Mouse (Mus musculus) right cerebral cortex, postnatal 36 days (tissue): ENCODE measurements at regions not wholly inside any gene's neighbourhood (a gene's known extent, or its start where the extent isn't known, plus 50 kb on each side); places are given as distances from the start of the nearest gene placed in this dataset.

Experiments used
- DNase-seq, 2 experiments: peaks; one replicate each; pipeline ENCODE4 v3.0.0; 2022; ENCODE audit warnings: low spot score in 2 of 2, mixed read lengths in 1 of 2

- no peak for DNase-seq
Observed at GRCm38 (mm10) chr1:119308719-119309365, 113.2 kb downstream of the Inhbb start.

GRCm38 (mm10) chr1:119305315-119305976 is 116.6 kb downstream of the Inhbb start:
- no peak for DNase-seq

- no peak for DNase-seq
Observed at GRCm38 (mm10) chr1:119304470-119304980, 117.5 kb downstream of the Inhbb start.

DNA sequence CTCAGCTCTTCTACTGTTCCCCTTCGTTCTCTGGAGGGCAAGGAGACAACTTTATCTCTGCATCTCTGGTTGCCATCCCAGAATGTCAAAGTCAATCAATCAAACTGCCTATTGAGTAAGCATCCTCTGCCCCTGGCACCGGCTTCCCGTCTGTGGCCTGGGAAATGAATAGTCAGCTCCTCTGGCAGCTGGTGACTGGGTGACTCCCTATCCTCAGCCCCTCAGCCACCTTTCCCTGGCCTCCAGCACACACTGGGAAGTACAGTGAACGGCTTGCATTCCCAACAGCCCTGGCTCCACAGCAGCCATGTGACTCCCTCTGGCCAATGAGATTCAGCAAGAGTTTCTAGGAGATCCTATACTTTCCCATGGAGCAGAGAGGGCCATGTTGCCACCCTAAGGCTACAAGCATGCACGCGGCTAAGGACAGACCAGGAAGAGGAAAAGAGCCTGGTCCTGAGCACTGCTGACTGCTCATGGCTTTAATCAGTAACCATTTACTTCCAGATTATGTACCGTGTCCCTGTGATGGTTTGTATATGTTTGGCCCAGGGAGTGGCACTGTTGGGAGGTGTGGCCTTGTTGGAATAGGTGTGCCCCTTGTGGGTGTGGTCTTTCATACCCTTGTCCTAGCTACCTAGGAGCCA is 119.6 kb downstream of the Inhbb start:
- DNase-seq = no peak

DNA sequence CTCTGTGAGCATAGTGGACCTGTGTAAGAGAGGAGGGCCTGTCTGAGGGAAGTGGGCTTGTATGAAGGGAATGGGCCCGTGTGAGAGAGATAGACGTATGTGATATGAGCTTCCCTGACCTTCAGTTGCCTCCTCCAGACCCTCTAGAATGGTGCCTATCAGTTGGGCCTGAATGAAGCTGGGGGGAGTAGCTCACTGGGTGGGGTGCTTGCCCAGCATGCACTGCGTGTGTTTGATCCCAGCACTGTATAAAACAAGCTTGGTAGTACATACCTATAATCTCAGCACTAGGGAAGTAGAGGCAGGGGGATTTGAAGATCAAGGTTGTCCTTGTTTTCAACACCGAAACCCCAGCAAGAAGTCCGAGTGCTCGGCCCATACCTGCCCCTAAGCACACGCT is 120.1 kb downstream of the Inhbb start:
- no peak for DNase-seq

GRCm38 (mm10) chr1:119301258-119301657 is 120.8 kb downstream of the Inhbb start:
- no peak for DNase-seq

- DNase-seq = no peak
Observed at GRCm38 (mm10) chr1:119299842-119300752, 122.0 kb downstream of the Inhbb start.

- DNase-seq = no peak
Observed at GRCm38 (mm10) chr1:119298696-119299230, 123.3 kb downstream of the Inhbb start.

GRCm38 (mm10) chr1:119295121-119295520 is 126.9 kb downstream of the Inhbb start:
- DNase-seq = no peak

DNA sequence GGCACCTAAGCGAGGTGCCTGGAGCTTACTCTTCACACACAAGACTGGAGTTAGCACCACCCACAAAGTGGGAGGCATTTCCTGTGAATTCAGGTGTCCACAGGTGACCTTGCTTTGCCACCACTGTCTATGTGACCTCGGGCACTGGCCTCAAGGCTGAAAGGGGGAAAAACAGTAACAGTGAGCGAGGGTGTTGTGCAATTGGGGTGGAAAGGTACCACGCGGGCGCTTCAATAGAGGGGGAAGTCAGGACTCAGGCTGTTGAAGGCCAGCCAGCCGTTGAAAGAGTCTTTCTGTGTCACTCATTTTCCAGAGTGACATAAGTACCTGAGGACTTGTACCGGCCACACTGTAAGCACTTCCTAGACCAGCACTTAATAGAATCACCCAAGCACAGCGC is 128.2 kb downstream of the Inhbb start:
- no peak for DNase-seq

DNA sequence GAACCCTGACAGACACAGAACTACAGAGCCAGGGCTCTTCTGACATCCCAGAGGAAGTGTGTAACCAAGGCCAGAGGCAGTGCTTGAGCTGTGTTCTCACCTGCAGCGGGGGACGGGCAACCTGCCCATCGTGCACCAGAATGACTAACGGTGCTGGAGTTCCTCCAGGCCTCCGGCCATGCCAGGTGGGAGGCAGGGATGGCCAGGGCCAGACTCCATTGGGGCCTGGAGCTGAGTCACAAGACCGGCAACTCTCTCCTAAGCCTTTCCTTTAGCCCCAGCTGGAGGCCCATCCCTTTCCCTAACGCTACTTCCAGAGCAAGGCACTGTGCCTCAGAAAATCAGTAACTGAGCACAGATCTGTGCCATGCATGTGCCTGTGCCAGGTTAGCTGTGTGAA is 129.8 kb downstream of the Inhbb start:
- DNase-seq = no peak

DNA sequence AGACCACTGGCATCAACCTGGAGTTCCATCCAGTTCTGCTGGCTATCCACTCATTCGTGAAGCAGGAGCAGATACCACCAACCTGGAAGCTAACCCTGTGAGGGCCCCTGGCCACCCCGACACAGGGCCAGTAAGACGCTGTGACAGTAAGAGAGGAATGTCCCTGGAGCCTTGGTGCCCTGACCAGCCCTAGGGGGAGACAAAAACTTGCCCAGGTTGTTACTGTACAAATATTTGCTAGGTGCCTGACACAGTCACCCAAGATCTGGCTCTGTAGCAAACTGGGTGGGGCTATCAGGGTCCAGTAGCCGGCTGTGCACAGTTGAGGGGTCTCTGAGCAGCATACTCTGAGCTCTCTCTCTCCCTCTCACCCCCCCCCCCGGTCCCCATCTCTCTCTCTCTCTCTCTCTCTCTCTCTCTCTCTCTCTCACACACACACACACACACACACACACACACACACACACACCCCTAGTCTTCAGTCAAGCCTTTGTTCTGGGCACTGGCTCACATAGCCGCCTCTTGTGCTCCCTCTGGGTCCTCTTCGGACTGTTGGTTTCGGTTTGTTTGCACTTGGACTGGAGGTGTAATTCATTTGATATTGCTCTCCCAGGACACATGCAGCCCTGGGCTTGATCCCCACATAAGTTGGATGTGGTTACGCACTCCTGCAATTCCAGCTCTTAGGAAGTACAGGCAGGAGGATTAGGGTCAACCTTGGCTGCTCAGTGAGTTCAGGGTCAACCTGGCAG is 131.7 kb downstream of the Inhbb start:
- DNase-seq = no peak

DNA sequence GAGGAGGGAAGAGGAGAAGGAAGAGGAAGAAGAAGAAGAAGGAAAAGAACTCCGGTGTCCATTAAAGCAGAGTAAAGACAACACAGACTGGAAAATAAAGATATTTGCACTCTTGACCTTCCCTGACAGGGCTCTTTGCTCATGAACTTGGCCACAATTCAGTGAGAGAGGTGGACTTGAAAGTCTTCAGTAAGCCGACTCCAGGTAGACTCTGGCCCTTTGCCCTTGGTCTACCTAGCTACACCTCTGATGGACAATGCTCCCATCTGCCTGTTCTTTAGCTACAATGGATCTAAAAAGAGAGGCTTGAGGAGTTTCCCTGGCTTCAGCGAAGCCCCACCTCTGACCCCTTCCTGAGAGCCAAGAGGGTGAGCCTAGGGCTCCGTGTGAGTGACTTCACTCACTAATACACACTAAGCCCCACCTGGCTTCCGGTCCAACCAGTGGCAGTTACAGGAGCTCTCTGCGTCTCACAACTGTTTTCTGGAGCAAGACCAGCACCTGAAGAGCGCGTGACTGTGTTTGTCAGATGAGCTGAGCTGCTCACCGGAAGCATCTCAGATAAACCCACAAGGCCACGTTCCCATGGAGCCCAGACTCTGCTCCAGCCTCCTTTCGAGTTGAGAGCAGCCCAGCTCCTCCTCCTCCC is 132.4 kb downstream of the Inhbb start:
- DNase-seq = no peak

DNA sequence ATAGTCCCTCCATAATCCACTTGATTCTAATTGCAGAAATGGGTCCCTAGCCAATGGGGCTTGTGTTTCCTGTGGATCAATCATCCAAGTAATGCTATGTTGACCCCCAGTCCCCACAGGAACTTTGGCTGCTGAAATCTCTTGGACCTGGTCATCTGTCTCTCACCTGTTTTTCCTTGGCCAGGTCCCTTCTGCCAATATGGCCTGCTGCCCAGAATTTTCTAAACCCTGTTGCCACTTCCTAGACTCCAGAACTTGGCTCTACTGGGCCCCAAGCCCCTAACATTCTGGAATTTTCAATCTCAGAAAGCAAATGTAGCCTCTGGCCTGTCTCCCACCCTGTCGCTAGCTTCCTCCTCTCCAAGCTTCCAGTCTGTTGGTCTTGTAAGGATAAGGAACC is 139.6 kb downstream of the Inhbb start:
- no peak for DNase-seq

DNA sequence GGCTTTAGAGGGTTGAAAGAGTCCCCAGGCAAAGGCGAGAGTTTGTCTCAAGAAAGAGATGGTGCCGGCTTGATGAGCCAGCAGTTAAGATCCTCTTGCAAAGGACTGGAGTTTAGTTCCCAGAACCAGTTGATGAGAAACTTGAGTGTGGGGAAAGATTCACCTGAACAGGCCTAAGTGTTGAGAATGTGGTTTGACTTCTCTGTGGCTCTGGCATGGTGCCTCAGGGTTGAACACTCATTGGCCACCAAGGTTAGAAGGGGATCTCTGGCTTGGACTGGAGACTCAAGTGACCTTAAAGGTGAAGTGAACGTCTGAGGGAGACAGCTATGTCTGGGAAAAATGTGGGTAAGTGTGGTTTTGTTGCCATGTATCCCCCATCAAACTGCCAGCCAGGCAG is 142.8 kb downstream of the Inhbb start:
- DNase-seq = no peak

DNA sequence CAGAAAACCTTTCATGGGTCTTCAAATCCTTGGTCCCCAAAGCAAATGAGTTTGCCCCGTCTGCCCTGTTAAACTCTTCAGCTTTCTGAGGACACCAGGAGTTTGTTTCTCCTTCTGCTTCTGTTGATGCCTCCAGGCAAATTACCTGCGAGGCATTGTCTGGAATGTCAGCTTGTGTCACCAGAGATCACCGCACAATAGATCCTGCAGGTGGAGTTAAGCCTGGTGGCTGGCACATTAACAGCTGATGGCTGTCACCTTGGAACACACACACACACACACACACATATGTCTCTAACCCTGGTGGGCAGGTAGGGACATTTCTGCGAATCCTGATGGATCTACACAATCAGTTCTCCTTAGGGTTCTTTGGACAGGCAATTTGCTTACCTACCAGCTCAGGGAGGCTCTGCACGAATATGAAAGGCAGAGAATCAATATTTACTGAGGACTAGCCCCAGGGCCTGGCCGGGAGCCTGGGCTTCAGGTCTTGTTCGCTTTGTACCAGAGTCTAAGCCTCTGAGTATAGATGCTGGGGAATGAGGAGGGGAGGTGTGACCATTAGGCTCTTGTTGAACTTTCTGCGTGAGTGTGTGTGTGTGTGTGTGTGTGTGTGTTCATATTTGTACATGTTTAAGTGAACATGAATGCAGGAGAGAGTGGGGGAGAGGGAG is 143.4 kb downstream of the Inhbb start:
- DNase-seq = no peak

- DNase-seq = no peak
Observed at GRCm38 (mm10) chr1:119277990-119278389, 144.1 kb downstream of the Inhbb start.

DNA sequence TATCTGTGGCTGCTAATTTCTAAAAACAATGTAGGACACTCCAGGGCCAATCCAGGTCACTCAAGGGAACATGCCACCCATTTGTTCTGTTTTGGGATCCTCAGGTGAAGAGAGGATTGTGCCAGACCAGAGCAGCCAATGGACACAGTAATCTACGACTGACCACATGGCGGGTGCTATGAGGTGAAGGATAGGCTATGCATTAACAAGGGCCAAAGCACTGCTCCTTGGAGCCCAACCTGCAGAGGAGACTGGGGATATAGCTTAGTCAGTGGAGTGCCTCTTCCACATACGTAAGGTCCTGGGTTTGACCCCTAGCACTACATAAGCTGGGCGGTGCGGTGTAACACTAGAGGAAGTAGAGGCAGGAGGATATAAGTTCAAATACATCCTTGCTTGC is 156.0 kb downstream of the Inhbb start:
- DNase-seq = no peak

DNA sequence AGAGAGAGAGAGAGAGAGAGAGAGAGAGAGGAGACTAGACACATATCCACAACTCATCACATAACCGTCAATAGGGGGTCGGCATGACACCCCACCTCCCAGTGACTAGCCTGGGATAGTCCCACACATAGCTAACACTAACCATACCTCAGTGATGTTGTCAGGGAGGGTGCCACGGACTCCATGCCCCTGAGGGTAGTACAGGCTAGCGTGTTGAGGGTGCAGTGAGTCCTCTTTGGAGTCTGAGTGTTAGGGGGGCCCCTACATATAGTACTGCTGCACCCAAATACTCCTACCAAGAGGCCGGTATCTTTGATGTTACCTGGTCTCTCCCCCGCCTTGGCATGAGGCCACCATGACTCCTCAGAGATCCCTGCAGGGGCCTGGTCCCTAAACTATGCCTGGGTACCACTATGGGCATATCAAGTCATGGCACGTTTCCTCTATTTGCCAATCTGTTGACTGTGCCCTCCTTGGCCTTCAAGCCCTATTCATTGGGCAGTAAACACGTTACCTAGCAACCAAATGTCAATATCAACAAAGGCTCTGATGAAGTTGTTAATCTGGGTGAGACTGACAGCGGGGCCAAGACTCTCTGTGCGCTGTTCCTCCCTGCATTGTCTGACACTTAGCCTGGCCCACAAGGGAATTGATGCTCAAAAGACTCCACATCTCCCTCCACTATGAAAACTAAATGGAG is 156.7 kb downstream of the Inhbb start:
- no peak for DNase-seq
